Mouse (Mus musculus) myocyte (in vitro differentiated cells): ENCODE results near the gene Gm20403. TPM values are rescaled to one million over a fixed set of nuclear protein-coding genes. Genes with fewer than 3 reads are reported as not detected.
"Not testable (repeated sequence)": the region's sequence is repeated elsewhere in the genome, so short reads cannot be mapped to it uniquely, and the experiment has no call there.

ENCODE experiments used
- H3K27me3 ChIP-seq: one replicate; pipeline ENCODE4 v1.6.1; 2011; ENCODE audit not compliant: control insufficient read depth, insufficient read depth, insufficient read length
- H3K36me3 ChIP-seq: one replicate; pipeline ENCODE4 v1.6.1; 2011; ENCODE audit not compliant: control insufficient read depth, insufficient read depth
- H3K4me2 ChIP-seq: one replicate; pipeline ENCODE4 v1.6.1; 2011; ENCODE audit warnings: low read depth, control low read depth
- H3K4me3 ChIP-seq: one replicate; pipeline ENCODE4 v1.5.1; 2011; ENCODE audit warnings: mild to moderate bottlenecking, control low read depth, moderate library complexity
- H3K79me2 ChIP-seq: one replicate; pipeline ENCODE4 v1.6.1; 2011; ENCODE audit not compliant: control insufficient read depth, insufficient read depth
- H3ac ChIP-seq: one replicate; pipeline ENCODE4 v1.6.1; 2011; ENCODE audit not compliant: control insufficient read depth, insufficient read length
- CEBPB ChIP-seq: IDR thresholded peaks from 2 replicates; pipeline ENCODE4 v1.6.1; 2011; ENCODE audit warnings: mild to moderate bottlenecking, moderate library complexity; ENCODE audit not compliant: poor library complexity, insufficient read depth, severe bottlenecking
- E2F4 ChIP-seq: IDR thresholded peaks from one replicate; pipeline ENCODE4 v1.6.1; 2011; ENCODE audit warnings: mild to moderate bottlenecking, control low read depth, moderate library complexity; ENCODE audit not compliant: insufficient read depth
- MAX ChIP-seq: IDR thresholded peaks from one replicate; pipeline ENCODE4 v1.6.1; 2011; ENCODE audit warnings: low read depth, mild to moderate bottlenecking, control low read depth
- MYOD1 ChIP-seq, 3 experiments: IDR thresholded peaks; one replicate each; pipeline ENCODE4 v1.6.1; 2011; ENCODE audit warnings: control low read depth in 2 of 3, low read depth in 2 of 3, mild to moderate bottlenecking in 2 of 3, moderate library complexity in 1 of 3; ENCODE audit not compliant: insufficient read length in 2 of 3, control insufficient read depth in 1 of 3
- MYOG ChIP-seq, 3 experiments: IDR thresholded peaks; one replicate each; pipeline ENCODE4 v1.6.1; 2011; ENCODE audit warnings: control low read depth in 2 of 3, low read depth in 2 of 3, mild to moderate bottlenecking in 2 of 3; ENCODE audit not compliant: insufficient read length in 2 of 3, control insufficient read depth in 1 of 3, insufficient read depth in 1 of 3
- POLR2A ChIP-seq: IDR thresholded peaks from one replicate; pipeline ENCODE4 v1.6.1; 2011; ENCODE audit warnings: low read depth, mild to moderate bottlenecking, control low read depth, moderate library complexity; ENCODE audit not compliant: insufficient read length
- POLR2AphosphoS2 ChIP-seq: IDR thresholded peaks from one replicate; pipeline ENCODE4 v1.6.1; 2011; ENCODE audit warnings: low read depth, control low read depth; ENCODE audit not compliant: insufficient read length
- REST ChIP-seq: IDR thresholded peaks from one replicate; pipeline ENCODE4 v1.6.1; 2011; ENCODE audit warnings: mild to moderate bottlenecking, control low read depth, moderate library complexity; ENCODE audit not compliant: insufficient read depth, insufficient read length
- SRF ChIP-seq: IDR thresholded peaks from one replicate; pipeline ENCODE4 v1.6.1; 2011; ENCODE audit warnings: low read depth; ENCODE audit not compliant: control insufficient read depth, insufficient read length
- TCF12 ChIP-seq: IDR thresholded peaks from one replicate; pipeline ENCODE4 v1.6.1; 2011; ENCODE audit warnings: mild to moderate bottlenecking, control low read depth; ENCODE audit not compliant: poor library complexity, insufficient read depth, severe bottlenecking
- TCF3 ChIP-seq: IDR thresholded peaks from one replicate; pipeline ENCODE4 v1.6.1; 2011; ENCODE audit warnings: low read depth, control low read depth; ENCODE audit not compliant: insufficient read length
- USF1 ChIP-seq: IDR thresholded peaks from one replicate; pipeline ENCODE4 v1.6.1; 2011; ENCODE audit warnings: low read depth, mild to moderate bottlenecking, control low read depth, moderate library complexity
- polyA plus RNA-seq: library from polyadenylated mRNA; unstranded; fragments of >200 nt; fragmentation: generic; extraction: Trizol; gene quantifications from one replicate; pipeline ENCODE4 v1.2.1, GENCODE M21; 2012; ENCODE audit warnings: missing spikeins

The Gm20403 gene
- polyA plus RNA-seq, 1 experiment = 0.32 TPM

DNA sequence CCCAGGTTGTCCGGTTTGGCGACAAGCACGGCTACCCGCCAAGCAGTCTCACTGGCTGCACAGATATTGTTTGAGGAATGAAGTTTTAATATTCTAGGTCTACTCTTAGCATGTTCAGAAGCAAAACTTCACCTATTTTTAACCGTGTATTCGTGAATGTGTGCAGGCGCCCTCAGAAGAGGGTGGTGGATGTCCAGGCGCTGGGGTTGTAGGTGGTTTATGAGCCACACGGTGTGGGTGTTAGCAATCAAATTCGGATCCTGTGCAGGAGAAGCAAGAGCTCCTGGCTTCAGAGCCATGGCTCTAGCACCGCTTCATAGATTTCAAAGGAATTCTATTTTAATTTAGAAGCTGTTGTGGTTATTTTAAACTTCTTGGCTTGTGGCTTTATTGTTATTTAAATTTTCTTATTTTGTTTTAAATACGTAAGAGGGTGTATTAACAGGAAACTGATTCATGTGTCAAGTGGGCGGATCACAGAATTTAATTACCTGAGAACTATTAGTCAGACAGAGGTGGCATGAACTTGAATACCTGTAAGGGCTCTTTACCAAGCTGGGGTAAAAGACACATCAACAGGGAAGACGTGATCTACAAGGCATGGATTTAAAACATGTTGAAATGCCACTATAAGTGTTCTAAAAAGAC lies 21.2 kb upstream of the Gm20403 start:
- TF ChIP-seq CEBPB = no peak
- TF ChIP-seq MAX = no peak
- TF ChIP-seq TCF12 = no peak
- TF ChIP-seq USF1 = no peak
- no peak for TF ChIP-seq SRF
- no peak for TF ChIP-seq POLR2A
- no peak for TF ChIP-seq TCF3
- TF ChIP-seq MYOD1 (IDR thresholded peaks at IDR 0.05; ENCODE audit: control insufficient read depth in 1 of 3, insufficient read length in 2 of 3, low read depth in 2 of 3) = no peak
- no peak for TF ChIP-seq REST
- no peak for TF ChIP-seq MYOG (IDR thresholded peaks at IDR 0.05; ENCODE audit: control insufficient read depth in 1 of 3, insufficient read depth in 1 of 3, insufficient read length in 2 of 3, low read depth in 2 of 3)
- no peak for TF ChIP-seq POLR2AphosphoS2
- no peak for TF ChIP-seq E2F4
- Histone ChIP-seq H3K79me2 (no peaks in the 10 kb centered on the region), H3ac (no peak overlapping the region), H3K4me3 (no peak overlapping the region), H3K27me3 (peaks cover 6% of the 10 kb centered on the region), H3K4me2 (no peak overlapping the region), H3K36me3 (no peaks in the 10 kb centered on the region)

GRCm38 (mm10) chr12:55006071-55006470 lies 19.7 kb upstream of the Gm20403 start:
- Histone ChIP-seq H3K4me2 (no peak overlapping the region), H3K79me2 (no peaks in the 10 kb centered on the region), H3K4me3 (no peak overlapping the region), H3ac (no peak overlapping the region), H3K36me3 (no peaks in the 10 kb centered on the region), H3K27me3 (no peaks in the 10 kb centered on the region)
- TF ChIP-seq E2F4 (no peak), CEBPB (no peak), MYOG (IDR thresholded peaks at IDR 0.05; ENCODE audit: control insufficient read depth in 1 of 3, insufficient read depth in 1 of 3, insufficient read length in 2 of 3, low read depth in 2 of 3) (no peak), POLR2A (no peak), MYOD1 (IDR thresholded peaks at IDR 0.05; ENCODE audit: control insufficient read depth in 1 of 3, insufficient read length in 2 of 3, low read depth in 2 of 3) (no peak), TCF12 (no peak), MAX (no peak), USF1 (no peak), TCF3 (no peak), SRF (no peak), REST (no peak), POLR2AphosphoS2 (no peak)

GRCm38 (mm10) chr12:55004396-55004795 lies 18.1 kb upstream of the Gm20403 start:
- Histone ChIP-seq H3K27me3 (no peaks in the 10 kb centered on the region), H3ac (no peak overlapping the region), H3K79me2 (no peaks in the 10 kb centered on the region), H3K4me2 (no peak overlapping the region), H3K4me3 (no peak overlapping the region), H3K36me3 (no peaks in the 10 kb centered on the region)
- TF ChIP-seq MYOG (IDR thresholded peaks at IDR 0.05; ENCODE audit: control insufficient read depth in 1 of 3, insufficient read depth in 1 of 3, insufficient read length in 2 of 3, low read depth in 2 of 3) (no peak), POLR2AphosphoS2 (no peak), REST (no peak), POLR2A (no peak), MYOD1 (IDR thresholded peaks at IDR 0.05; ENCODE audit: control insufficient read depth in 1 of 3, insufficient read length in 2 of 3, low read depth in 2 of 3) (no peak), SRF (no peak), TCF12 (no peak), TCF3 (no peak), USF1 (no peak), E2F4 (no peak), MAX (no peak), CEBPB (no peak)

GRCm38 (mm10) chr12:55003843-55004242 lies 17.5 kb upstream of the Gm20403 start:
- Histone ChIP-seq H3K4me2 (no peak overlapping the region), H3ac (no peak overlapping the region), H3K36me3 (no peaks in the 10 kb centered on the region), H3K4me3 (no peak overlapping the region), H3K79me2 (no peaks in the 10 kb centered on the region), H3K27me3 (no peaks in the 10 kb centered on the region)
- no peak for TF ChIP-seq E2F4
- no peak for TF ChIP-seq TCF12
- no peak for TF ChIP-seq POLR2A
- no peak for TF ChIP-seq MAX

- H3K4me3 ChIP-seq, H3K36me3 ChIP-seq, H3K79me2 ChIP-seq, H3K27me3 ChIP-seq, H3K4me2 ChIP-seq, H3ac ChIP-seq: not testable (repeated sequence)
Observed at GRCm38 (mm10) chr12:55002532-55002931, 16.2 kb upstream of the Gm20403 start.
